Mouse (Mus musculus) E14TG2a.4 (cell line): ENCODE measurements around the gene Gm20388.

Source experiments
- CTCF ChIP-seq: conservative IDR thresholded peaks from 2 replicates; pipeline ENCODE4 v1.5.1; 2014; ENCODE audit warnings: low read length
- POU5F1 ChIP-seq: IDR thresholded peaks from 2 replicates; pipeline ENCODE4 v1.6.1; 2014; ENCODE audit warnings: low read length, borderline replicate concordance

GRCm38 (mm10) chr8:120146051-120146450, 235.4 kb downstream of the Gm20388 start:
- TF ChIP-seq CTCF = no peak
- TF ChIP-seq POU5F1 = no peak
